Mouse (Mus musculus) heart, embryonic 11.5 days (tissue): ENCODE data around the gene Txndc5. TPM values are rescaled to one million over a fixed set of nuclear protein-coding genes. Genes with fewer than 3 reads are reported as not detected.
A peak's percentile ranks its signal among the peaks of the same experiment; 100 is the strongest.

Experiments used
- ATAC-seq: fragments of 200-750 bp; cut with Nextera tagmentation; replicated peaks from 2 replicates; pipeline ENCODE4 v1.8.0; 2017; ENCODE audit warnings: moderate library complexity; ENCODE audit not compliant: insufficient number of reproducible peaks, low FRiP score, low TSS enrichment
- H3K27ac ChIP-seq: fragments of 300-500 bp; sonication (generic); 2 replicates; pipeline ENCODE4 v1.5.1; 2014; ENCODE audit warnings: mild to moderate bottlenecking, low read depth, low read length
- H3K27me3 ChIP-seq: fragments of 300-500 bp; sonication (generic); 2 replicates; pipeline ENCODE4 v1.6.1; 2014; ENCODE audit warnings: mild to moderate bottlenecking, low read length, mixed read lengths; ENCODE audit not compliant: control insufficient read depth, insufficient read depth
- H3K36me3 ChIP-seq: fragments of 300-500 bp; sonication (generic); 2 replicates; pipeline ENCODE4 v1.6.1; 2014; ENCODE audit warnings: mild to moderate bottlenecking, low read length, moderate library complexity, mixed read lengths; ENCODE audit not compliant: control insufficient read depth, insufficient read depth
- H3K4me1 ChIP-seq: fragments of 300-500 bp; sonication (generic); 2 replicates; pipeline ENCODE4 v1.6.1; 2014; ENCODE audit warnings: low read length; ENCODE audit not compliant: control insufficient read depth, insufficient read depth
- H3K4me2 ChIP-seq: fragments of 300-500 bp; sonication (generic); 2 replicates; pipeline ENCODE4 v1.6.1; 2014; ENCODE audit warnings: mild to moderate bottlenecking, moderate library complexity
- H3K4me3 ChIP-seq: fragments of 300-500 bp; sonication (generic); 2 replicates; pipeline ENCODE4 v1.5.1; 2014; ENCODE audit warnings: low read depth, low read length
- H3K9ac ChIP-seq: fragments of 300-500 bp; sonication (generic); 2 replicates; pipeline ENCODE4 v1.6.1; 2014; ENCODE audit warnings: mild to moderate bottlenecking, low read depth, low read length, moderate library complexity
- H3K9me3 ChIP-seq: fragments of 300-500 bp; sonication (generic); replicated peaks from 2 replicates; pipeline ENCODE4 v1.6.1; 2016; ENCODE audit warnings: low read length; ENCODE audit not compliant: control insufficient read depth
- WGBS: fragments of 180-500 bp; shearing (Covaris S2); extraction: QIAGEN DNeasy Blood & Tissue Kit; methylation state at CpG from one replicate; pipeline ENCODE4 v1.1.7; 2014; ENCODE audit not compliant: insufficient replicate concordance; 5-methylcytosine and 5-hydroxymethylcytosine counted together
- polyA plus RNA-seq: library from polyadenylated mRNA; unstranded; fragments of >200 nt; fragmentation: Nextera tagmentation; extraction: Ambion mirVana; gene quantifications from 2 replicates; pipeline ENCODE4 v1.2.1, GENCODE M21; 2014

Txndc5 gene
- polyA plus RNA-seq, 1 experiment from 2014 or later: 205 TPM

- no peaks in the 10 kb centered on the region for H3K9me3 ChIP-seq
- no peak for ATAC-seq
These were observed 2.9 kb upstream of the Txndc5 start for GRCm38 (mm10) chr13:38531498-38531897.

GRCm38 (mm10) chr13:38529576-38529975 is 952 bp upstream of the Txndc5 start:
- Histone ChIP-seq H3K4me2 (no peak overlapping the region), H3K27me3 (no peaks in the 10 kb centered on the region), H3K36me3 (no peaks in the 10 kb centered on the region), H3K4me3 (no peak overlapping the region), H3K9me3 (no peaks in the 10 kb centered on the region), H3K27ac (no peak overlapping the region), H3K9ac (no peak overlapping the region), H3K4me1 (peaks cover 27% of the 10 kb centered on the region)
- 88% methylated on average over 6 of the region's 6 CpGs for WGBS
- ATAC-seq: no peak

More at GRCm38 (mm10) chr13:38531498-38531897, 2.9 kb upstream of the Txndc5 start:
- Histone ChIP-seq H3K4me2 (no peak overlapping the region), H3K4me3 (no peak overlapping the region), H3K9ac (no peak overlapping the region), H3K4me1 (peaks cover 11% of the 10 kb centered on the region), H3K36me3 (no peaks in the 10 kb centered on the region), H3K27ac (no peak overlapping the region), H3K27me3 (no peaks in the 10 kb centered on the region)
- 94% methylated on average over 4 of the region's 4 CpGs for WGBS

GRCm38 (mm10) chr13:38527797-38528650 is 600 bp downstream of the Txndc5 start:
- Histone ChIP-seq H3K27me3 (no peaks in the 10 kb centered on the region), H3K36me3 (no peaks in the 10 kb centered on the region), H3K27ac (peak overlapping the region; percentile 97), H3K4me1 (peaks cover 27% of the 10 kb centered on the region), H3K9ac (peak overlapping the region; percentile 96), H3K4me3 (peak overlapping the region; percentile 95), H3K4me2 (peak overlapping the region; percentile 89), H3K9me3 (no peaks in the 10 kb centered on the region)
- ATAC-seq: peak; percentile 86
- WGBS: under 1% methylated on average over 78 of the region's 87 CpGs

GRCm38 (mm10) chr13:38527041-38527796 is 1.4 kb downstream of the Txndc5 start:
- no peaks in the 10 kb centered on the region for H3K36me3 ChIP-seq
- H3K27me3 ChIP-seq: no peaks in the 10 kb centered on the region
- H3K9ac ChIP-seq: peak overlapping the region; percentile 96
- WGBS: 8% methylated on average over 15 of the region's 15 CpGs
- peak overlapping the region; percentile 89 for H3K4me2 ChIP-seq
- H3K9me3 ChIP-seq: no peaks in the 10 kb centered on the region
- peak overlapping the region; percentile 95 for H3K4me3 ChIP-seq
- peak overlapping the region; percentile 97 for H3K27ac ChIP-seq
- peaks cover 27% of the 10 kb centered on the region for H3K4me1 ChIP-seq
- peak; percentile 15; the same call in 1 of the 2 replicates for ATAC-seq

GRCm38 (mm10) chr13:38526116-38526515 is 2.5 kb downstream of the Txndc5 start:
- WGBS: 54% methylated on average over 2 of the region's 2 CpGs
- Histone ChIP-seq H3K4me3 (no peak overlapping the region), H3K27ac (no peak overlapping the region), H3K4me1 (peaks cover 29% of the 10 kb centered on the region), H3K4me2 (peak overlapping the region; percentile 89), H3K36me3 (peaks cover 3% of the 10 kb centered on the region; the same call in 1 of the 2 replicates), H3K9ac (no peak overlapping the region), H3K27me3 (no peaks in the 10 kb centered on the region), H3K9me3 (no peaks in the 10 kb centered on the region)
- ATAC-seq: no peak

GRCm38 (mm10) chr13:38525261-38525660 is 3.4 kb downstream of the Txndc5 start:
- Histone ChIP-seq H3K9ac (no peak overlapping the region), H3K27me3 (no peaks in the 10 kb centered on the region), H3K4me2 (no peak overlapping the region), H3K36me3 (peaks cover 3% of the 10 kb centered on the region; the same call in 1 of the 2 replicates), H3K4me1 (peaks cover 29% of the 10 kb centered on the region), H3K4me3 (no peak overlapping the region), H3K9me3 (no peaks in the 10 kb centered on the region), H3K27ac (no peak overlapping the region)
- ATAC-seq: no peak
- WGBS: 87% methylated on average over 3 of the region's 3 CpGs

GRCm38 (mm10) chr13:38523231-38523630 is 5.4 kb downstream of the Txndc5 start:
- Histone ChIP-seq H3K4me2 (no peak overlapping the region), H3K27ac (no peak overlapping the region), H3K27me3 (no peaks in the 10 kb centered on the region), H3K36me3 (peaks cover 14% of the 10 kb centered on the region), H3K4me1 (peaks cover 26% of the 10 kb centered on the region), H3K9ac (no peak overlapping the region), H3K9me3 (no peaks in the 10 kb centered on the region), H3K4me3 (no peak overlapping the region)
- 90% methylated on average over 11 of the region's 11 CpGs for WGBS
- ATAC-seq: no peak

- Histone ChIP-seq H3K27ac (no peak overlapping the region), H3K9me3 (no peaks in the 10 kb centered on the region), H3K4me2 (no peak overlapping the region), H3K27me3 (no peaks in the 10 kb centered on the region), H3K4me3 (no peak overlapping the region), H3K4me1 (peaks cover 25% of the 10 kb centered on the region), H3K36me3 (peaks cover 20% of the 10 kb centered on the region), H3K9ac (no peak overlapping the region)
- WGBS: 73% methylated on average over 4 of the region's 4 CpGs
- no peak for ATAC-seq
These were observed 6.5 kb downstream of the Txndc5 start for GRCm38 (mm10) chr13:38522056-38522654.
